Mouse (Mus musculus): ENCODE data around the gene B230217C12Rik.
"Not testable (repeated sequence)": the region's sequence is repeated elsewhere in the genome, so short reads cannot be mapped to it uniquely, and the experiment has no call there.

B230217C12Rik gene

DNA sequence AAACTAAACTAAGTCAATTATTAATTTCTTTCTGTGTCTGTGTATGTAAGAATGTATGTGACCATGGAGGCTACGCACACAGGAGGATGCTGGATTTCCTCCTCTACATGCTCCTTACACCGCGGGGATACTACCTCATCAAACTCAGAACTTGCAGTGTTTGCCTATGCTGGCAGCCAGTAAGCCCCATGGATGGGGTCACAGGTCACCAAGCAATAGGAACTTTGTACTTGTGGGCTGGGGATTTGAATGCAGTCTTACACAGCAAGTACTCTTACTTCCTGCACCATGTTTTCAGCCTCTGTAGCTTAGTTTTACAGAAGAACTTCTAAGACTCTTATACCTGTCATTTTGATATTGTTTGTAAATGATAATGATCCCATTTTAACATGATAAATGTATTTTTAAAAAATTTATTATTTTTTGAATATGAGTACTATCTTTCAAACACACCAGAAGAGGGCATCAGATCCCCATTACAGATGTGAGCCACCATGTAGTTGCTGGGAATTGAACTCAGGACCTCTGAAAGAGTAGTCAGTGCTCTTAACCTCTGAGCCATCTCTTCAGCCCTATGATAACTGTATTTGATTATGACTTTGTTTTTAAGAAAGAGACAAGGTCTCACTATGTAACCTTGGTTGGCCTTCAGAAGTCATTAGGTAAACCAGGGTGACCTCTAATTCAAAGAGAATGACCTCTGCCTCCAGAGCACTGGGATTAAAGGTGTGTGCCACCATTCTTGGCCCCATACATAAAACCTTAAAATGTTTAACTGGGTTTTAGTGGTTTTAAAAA is 25.7 kb downstream of the B230217C12Rik start:
- DNase-seq (ENCODE audit: low read depth, low spot score), result no peak

DNA sequence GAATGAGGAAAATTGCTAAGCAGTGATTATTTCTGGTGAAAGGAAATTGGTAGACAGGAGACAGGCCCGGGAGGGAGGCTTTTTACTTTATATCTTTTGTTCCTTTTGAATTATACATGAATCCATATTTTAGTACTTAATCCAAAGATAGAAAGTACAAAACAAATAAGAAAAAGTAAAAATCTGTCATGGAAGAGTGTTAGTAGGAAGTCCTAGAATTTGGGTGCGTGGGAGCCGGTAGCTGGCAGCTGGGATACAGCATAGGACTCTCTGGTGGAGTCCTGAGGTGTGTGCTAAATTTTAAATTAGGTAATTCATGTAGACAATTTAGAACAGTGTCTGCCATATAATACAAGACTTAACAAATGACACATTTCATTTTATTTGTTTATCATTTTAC is 27.0 kb downstream of the B230217C12Rik start:
- no peak for DNase-seq (ENCODE audit: low read depth, low spot score)

DNA sequence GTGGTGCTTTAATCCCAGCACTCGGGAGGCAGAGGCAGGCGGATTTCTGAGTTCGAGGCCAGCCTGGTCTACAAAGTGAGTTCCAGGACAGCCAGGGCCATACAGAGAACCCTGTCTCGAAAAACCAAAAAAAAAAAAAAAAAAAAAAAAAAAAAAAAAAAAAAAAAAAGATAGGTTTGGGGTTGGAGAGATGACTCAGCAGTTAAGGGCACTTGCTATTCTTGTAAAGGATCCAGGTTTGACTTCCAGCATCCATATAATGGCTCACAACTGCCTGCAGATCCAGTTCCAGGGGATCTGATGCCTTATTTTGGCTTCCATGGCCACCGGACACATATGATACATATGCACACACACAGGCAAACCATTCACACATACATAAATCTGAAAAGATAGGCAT is 31.8 kb downstream of the B230217C12Rik start:
- not testable (repeated sequence) for DNase-seq (ENCODE audit: low read depth, low spot score)

DNA sequence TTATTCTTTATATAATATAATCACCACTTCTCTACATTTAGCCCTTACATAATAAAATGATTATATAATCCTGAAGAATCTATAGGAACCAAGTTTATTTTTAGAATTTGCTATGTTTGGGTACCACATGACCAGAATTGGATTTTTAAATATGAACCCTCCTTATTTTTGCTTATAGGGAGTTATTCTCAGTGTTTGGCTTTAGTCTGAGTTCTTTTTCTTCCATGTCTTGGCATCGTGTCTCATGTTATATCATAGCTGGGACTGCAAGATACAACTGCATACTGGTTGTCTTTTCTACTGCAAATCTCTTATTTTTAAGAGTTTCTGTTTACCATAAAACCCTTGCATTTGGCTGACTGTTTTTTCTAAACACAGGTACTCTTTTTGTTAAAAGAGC is 33.8 kb downstream of the B230217C12Rik start:
- no peak for DNase-seq (ENCODE audit: low read depth, low spot score)

DNA sequence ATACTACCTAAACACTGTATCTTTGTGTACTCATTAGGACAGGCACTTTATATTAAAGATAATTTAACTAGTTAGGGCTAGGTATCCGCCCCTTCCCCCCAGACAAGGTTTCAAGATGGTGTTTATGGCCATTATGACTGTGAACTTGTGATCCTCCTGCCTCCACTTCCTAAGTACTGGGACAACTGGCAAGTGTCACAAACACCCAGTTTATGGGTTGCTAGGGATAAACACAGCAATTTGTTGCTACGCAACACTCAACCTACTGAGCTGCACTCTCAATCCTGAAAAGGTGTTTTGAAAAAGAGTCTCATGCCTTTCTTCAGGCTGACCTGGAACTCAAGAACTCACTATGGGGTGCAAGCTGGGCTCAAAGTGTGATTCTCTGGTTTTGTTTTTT is 36.8 kb downstream of the B230217C12Rik start:
- no peak for DNase-seq (ENCODE audit: low read depth, low spot score)

DNA sequence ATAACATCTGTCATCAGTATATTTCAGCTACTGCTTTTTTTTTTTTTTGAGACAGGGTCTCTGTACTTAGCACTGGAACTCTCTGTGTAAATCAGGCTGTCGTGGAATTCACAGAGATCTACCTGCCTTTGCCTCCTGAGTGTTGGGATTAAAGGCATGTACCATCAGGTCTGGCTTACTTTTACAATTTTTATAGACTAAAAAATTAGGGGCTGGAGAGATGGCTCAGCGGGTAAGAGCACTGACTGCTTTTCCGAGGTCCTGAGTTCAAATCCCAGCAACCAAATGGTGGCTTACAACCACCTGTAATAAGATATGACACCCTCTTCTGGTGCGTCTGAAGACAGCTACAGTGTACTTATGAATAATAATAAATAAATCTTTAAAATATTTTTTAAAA is 39.8 kb downstream of the B230217C12Rik start:
- no peak for DNase-seq (ENCODE audit: low read depth, low spot score)

DNA sequence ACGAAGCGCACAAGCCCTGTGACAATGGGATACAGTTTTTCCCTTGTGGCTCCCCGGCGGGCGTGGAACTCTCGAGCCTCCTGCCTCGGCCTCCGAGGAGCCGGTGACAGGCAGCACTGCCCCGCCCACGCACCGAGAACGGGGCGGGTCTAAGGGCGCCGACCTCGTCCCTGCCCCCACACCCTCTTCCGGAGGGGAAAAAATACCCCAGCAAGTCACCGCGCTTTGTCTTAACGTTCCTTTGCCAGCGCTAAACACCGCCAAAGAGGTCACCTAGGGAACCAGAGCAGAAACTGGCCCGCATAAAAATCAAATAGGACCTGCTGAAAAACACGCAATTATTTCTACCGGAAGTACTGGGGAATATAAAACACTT is 43.0 kb downstream of the B230217C12Rik start:
- peak; percentile 93 for DNase-seq (ENCODE audit: low read depth, low spot score)

DNA sequence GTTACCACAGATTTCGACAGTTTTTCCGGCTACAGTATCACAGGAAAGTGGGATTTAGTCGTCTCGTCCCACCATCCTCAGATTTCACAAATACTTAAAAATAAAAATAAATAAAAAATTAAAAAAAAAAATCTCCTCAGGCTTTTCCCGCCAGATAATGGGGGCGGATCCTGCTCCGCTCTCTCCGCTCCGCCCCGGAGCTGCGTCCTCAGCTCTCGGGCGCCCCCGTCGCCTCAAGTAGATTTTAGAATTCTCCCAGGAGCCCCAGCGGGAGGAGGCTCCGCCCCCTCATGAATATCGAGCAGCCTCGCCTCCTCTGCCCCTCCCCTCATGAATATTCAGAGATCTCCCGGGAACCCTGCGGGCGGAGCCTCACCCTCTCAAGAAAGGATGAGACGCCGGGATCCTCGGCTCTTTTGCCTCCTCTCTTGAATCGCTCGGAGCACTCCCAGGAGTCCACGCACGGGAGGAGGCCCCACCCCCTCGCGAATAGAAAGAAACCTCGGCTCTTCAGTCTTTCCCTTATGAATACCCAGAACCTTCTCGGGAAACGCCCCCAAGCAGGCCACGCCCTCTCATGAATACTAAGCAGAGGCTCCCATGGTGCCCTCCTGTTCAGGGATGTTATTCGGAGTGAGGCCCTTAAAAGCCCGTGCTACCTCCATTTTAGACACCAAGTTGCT is 43.5 kb downstream of the B230217C12Rik start, which contains the start of gene Fbxo47:
Fbxo47 (minus strand) TSS at position 237 of the 683 bp plus-strand sequence.
- peak; percentile 98 for DNase-seq (ENCODE audit: low read depth, low spot score)

DNA sequence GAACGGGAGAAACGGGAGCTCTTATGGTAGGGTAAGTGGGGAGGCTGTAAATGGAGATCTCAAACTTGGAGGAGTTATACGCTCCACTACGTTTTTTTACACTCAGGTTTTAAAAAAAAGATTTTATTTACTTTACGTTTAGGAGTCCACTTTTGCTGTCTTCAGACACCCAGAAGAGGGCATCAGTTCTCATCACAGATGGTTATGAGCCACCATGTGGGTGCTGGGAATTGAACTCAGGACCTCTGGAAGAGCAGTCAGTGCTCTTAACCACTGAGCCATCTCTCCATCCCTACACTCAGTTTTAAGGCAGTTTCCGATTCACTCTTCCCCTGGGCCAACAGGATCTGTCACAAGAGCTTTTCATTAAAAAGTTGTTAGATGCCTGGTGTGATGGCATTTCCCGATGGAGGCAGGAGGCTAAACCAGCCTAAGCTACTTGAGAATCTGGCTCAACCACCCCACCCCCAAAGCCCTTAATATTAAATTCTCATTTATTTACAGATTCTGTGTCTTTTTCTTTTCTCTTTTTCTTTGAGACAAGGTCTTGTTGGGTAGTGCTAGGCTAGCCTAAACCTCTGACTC is 44.1 kb downstream of the B230217C12Rik start:
- DNase-seq (ENCODE audit: low read depth, low spot score), result no peak

DNA sequence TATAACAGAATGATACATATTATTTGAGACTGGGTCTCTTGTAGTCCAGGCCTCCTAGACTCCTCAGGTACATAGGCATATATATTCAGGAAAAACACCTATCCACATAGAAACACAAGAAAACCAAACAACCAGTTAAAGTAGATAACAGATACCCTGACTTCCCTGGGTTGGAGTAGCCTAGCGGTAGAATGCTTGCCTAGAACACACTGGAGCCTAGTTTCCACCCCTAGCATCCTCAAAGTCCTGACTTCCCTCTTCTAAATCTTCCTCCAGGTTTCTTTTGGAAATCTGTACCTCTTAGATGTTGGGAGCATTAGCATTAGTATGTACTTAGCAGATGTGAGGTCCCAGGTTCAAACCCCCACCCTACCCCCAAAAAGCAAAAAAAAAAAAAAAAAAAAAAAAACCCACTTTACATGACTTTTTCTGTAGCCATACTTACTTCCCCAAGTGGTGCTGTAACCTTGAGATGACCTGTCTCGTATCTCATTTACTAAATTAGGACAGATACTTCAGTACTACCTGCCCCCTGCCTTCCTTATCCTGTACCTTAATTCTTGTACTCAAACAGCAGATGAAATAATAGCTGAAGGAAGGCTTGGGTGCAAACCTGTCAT is 44.8 kb downstream of the B230217C12Rik start:
- no peak for DNase-seq (ENCODE audit: low read depth, low spot score)

DNA sequence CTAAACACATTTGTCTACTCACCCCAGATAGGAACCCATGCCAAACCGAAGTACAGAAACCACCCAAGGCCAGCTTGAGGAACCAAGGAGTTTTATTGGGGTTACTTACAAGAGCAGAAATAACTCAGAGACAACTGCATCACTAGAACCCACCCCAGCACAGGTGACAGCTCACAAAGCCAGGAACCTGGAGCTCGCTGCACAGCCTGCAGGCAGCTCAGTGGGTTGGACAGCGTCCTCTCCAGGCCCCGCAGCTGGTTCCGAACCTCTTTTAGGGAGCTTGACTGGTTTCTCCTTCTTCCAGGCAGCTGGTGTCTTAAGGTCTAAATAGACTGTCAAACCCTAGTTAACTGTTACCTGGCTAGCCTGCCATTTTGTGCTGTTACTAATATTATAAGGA is 51.2 kb downstream of the B230217C12Rik start:
- no peak for DNase-seq (ENCODE audit: low read depth, low spot score)

All from CD4-positive, CD25-positive, alpha-beta regulatory T cell, adult 2 months (primary cell).